Mouse (Mus musculus): ENCODE data around the gene Tns1. TPM values are rescaled to one million over a fixed set of nuclear protein-coding genes. Genes with fewer than 3 reads are reported as not detected.

Gene Tns1
- polyA plus RNA-seq, 1 experiment = 26.4 TPM

- Histone ChIP-seq H3K4me3 (replicated peaks; ENCODE audit: control insufficient read depth, low read depth, low read length) (no peak overlapping the region), H3K4me1 (ENCODE audit: control insufficient read depth, insufficient read depth, low read length) (no peaks in the 10 kb centered on the region)
- WGBS = 0% methylated on average over 14 of the region's 14 CpGs
These were observed 25.2 kb downstream of the Tns1 start for GRCm38 (mm10) chr1:74099001-74099435.

GRCm38 (mm10) chr1:74098004-74099000 lies 25.9 kb downstream of the Tns1 start:
- Histone ChIP-seq H3K4me1 (ENCODE audit: control insufficient read depth, insufficient read depth, low read length) (no peaks in the 10 kb centered on the region), H3K27ac (ENCODE audit: control insufficient read depth, insufficient read depth, low read depth, low read length, poor library complexity) (no peak overlapping the region; the same call in 1 of the 2 replicates), H3K4me3 (replicated peaks; ENCODE audit: control insufficient read depth, low read depth, low read length) (no peak overlapping the region)
- 3% methylated on average over 58 of the region's 58 CpGs for WGBS
- TF ChIP-seq CTCF (IDR thresholded peaks at IDR 0.05; ENCODE audit: control insufficient read depth, insufficient read depth, low read length) (no peak), POLR2A (IDR thresholded peaks at IDR 0.05; ENCODE audit: borderline replicate concordance, control insufficient read depth, low read depth, low read length) (no peak)

More at GRCm38 (mm10) chr1:74099001-74099435, 25.2 kb downstream of the Tns1 start:
- TF ChIP-seq CTCF (IDR thresholded peaks at IDR 0.05; ENCODE audit: control insufficient read depth, insufficient read depth, low read length) (no peak), POLR2A (IDR thresholded peaks at IDR 0.05; ENCODE audit: borderline replicate concordance, control insufficient read depth, low read depth, low read length) (no peak)
- no peak overlapping the region for H3K27ac ChIP-seq (ENCODE audit: control insufficient read depth, insufficient read depth, low read depth, low read length, poor library complexity)

GRCm38 (mm10) chr1:74095728-74096127 lies 28.5 kb downstream of the Tns1 start:
- Histone ChIP-seq H3K4me1 (ENCODE audit: control insufficient read depth, insufficient read depth, low read length) (no peaks in the 10 kb centered on the region), H3K4me3 (replicated peaks; ENCODE audit: control insufficient read depth, low read depth, low read length) (no peak overlapping the region), H3K27ac (ENCODE audit: control insufficient read depth, insufficient read depth, low read depth, low read length, poor library complexity) (no peak overlapping the region)
- TF ChIP-seq CTCF (IDR thresholded peaks at IDR 0.05; ENCODE audit: control insufficient read depth, insufficient read depth, low read length) (no peak), POLR2A (IDR thresholded peaks at IDR 0.05; ENCODE audit: borderline replicate concordance, control insufficient read depth, low read depth, low read length) (no peak)
- WGBS = 76% methylated on average over 3 of the region's 3 CpGs

- H3K4me1 ChIP-seq (ENCODE audit: control insufficient read depth, insufficient read depth, low read length) = no peaks in the 10 kb centered on the region
- H3K27ac ChIP-seq (ENCODE audit: control insufficient read depth, insufficient read depth, low read depth, low read length, poor library complexity) = no peak overlapping the region
- TF ChIP-seq CTCF (IDR thresholded peaks at IDR 0.05; ENCODE audit: control insufficient read depth, insufficient read depth, low read length) (no peak), POLR2A (IDR thresholded peaks at IDR 0.05; ENCODE audit: borderline replicate concordance, control insufficient read depth, low read depth, low read length) (no peak)
- WGBS = 72% methylated on average over 6 of the region's 6 CpGs
- H3K4me3 ChIP-seq (replicated peaks; ENCODE audit: control insufficient read depth, low read depth, low read length) = no peak overlapping the region
These were observed 29.0 kb downstream of the Tns1 start for GRCm38 (mm10) chr1:74095296-74095695.

GRCm38 (mm10) chr1:74094497-74095270 lies 29.6 kb downstream of the Tns1 start:
- Histone ChIP-seq H3K27ac (ENCODE audit: control insufficient read depth, insufficient read depth, low read depth, low read length, poor library complexity) (no peak overlapping the region), H3K4me1 (ENCODE audit: control insufficient read depth, insufficient read depth, low read length) (no peaks in the 10 kb centered on the region), H3K4me3 (replicated peaks; ENCODE audit: control insufficient read depth, low read depth, low read length) (no peak overlapping the region)
- TF ChIP-seq POLR2A (IDR thresholded peaks at IDR 0.05; ENCODE audit: borderline replicate concordance, control insufficient read depth, low read depth, low read length) (no peak), CTCF (IDR thresholded peaks at IDR 0.05; ENCODE audit: control insufficient read depth, insufficient read depth, low read length) (no peak)
- 70% methylated on average over 7 of the region's 7 CpGs for WGBS

DNA sequence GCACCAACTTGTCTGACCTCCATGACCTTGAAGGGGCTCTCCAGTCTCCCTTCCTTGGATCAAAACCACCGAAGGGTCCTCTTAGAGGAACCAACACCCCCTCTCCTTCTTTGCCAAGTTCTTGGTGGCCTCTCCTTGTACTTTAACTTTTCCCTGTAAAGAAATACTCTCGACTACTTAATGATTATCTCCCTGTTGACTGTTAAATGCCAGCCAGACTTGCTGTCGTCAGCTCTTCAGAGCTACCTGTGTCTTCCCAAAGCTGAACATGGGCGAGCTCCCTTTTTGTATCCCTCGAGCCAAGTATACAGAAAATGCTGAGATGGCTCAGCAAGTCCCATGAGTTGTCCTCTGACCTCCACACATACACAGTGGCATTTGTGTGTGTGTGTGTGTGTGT lies 30.8 kb downstream of the Tns1 start:
- no peak overlapping the region for H3K27ac ChIP-seq (ENCODE audit: control insufficient read depth, insufficient read depth, low read depth, low read length, poor library complexity)
- WGBS = 68% methylated on average over 5 of the region's 5 CpGs
- no peak for TF ChIP-seq CTCF (IDR thresholded peaks at IDR 0.05; ENCODE audit: control insufficient read depth, insufficient read depth, low read length)
- no peak for TF ChIP-seq POLR2A (IDR thresholded peaks at IDR 0.05; ENCODE audit: borderline replicate concordance, control insufficient read depth, low read depth, low read length)
- no peaks in the 10 kb centered on the region for H3K4me1 ChIP-seq (ENCODE audit: control insufficient read depth, insufficient read depth, low read length)
- no peak overlapping the region for H3K4me3 ChIP-seq (replicated peaks; ENCODE audit: control insufficient read depth, low read depth, low read length)

DNA sequence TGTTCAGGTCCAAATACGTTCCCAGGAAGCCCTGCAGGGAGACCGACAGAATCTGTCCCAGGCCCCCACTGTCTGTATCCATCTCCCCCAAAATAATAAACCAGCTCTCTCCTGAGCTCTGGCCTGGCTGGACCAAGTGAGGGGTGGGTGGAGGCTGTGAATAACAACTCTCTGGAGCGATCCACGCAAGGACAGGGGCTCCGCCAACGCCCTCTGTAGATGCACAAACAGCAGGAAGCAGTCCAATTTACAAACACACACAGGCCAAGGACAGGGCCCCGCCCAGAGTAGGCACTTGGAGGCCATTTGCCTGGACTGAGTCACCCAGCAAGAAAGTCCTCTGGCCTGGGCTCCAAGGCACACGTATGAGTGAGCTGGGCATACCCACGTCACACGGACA lies 32.0 kb downstream of the Tns1 start:
- no peaks in the 10 kb centered on the region for H3K4me1 ChIP-seq (ENCODE audit: control insufficient read depth, insufficient read depth, low read length)
- no peak for TF ChIP-seq CTCF (IDR thresholded peaks at IDR 0.05; ENCODE audit: control insufficient read depth, insufficient read depth, low read length)
- TF ChIP-seq POLR2A (IDR thresholded peaks at IDR 0.05; ENCODE audit: borderline replicate concordance, control insufficient read depth, low read depth, low read length) = no peak
- 81% methylated on average over 10 of the region's 10 CpGs for WGBS
- no peak overlapping the region for H3K4me3 ChIP-seq (replicated peaks; ENCODE audit: control insufficient read depth, low read depth, low read length)
- no peak overlapping the region for H3K27ac ChIP-seq (ENCODE audit: control insufficient read depth, insufficient read depth, low read depth, low read length, poor library complexity)

Data from bone marrow, adult 2 months (tissue).